Mouse (Mus musculus) liver, embryonic 11.5 days (tissue): ENCODE data around the gene Phb2. TPM values are rescaled to one million over a fixed set of nuclear protein-coding genes. Genes with fewer than 3 reads are reported as not detected.

Source experiments
- ATAC-seq: fragments of 200-750 bp; cut with Nextera tagmentation; replicated peaks from 2 replicates; pipeline ENCODE4 v1.8.0; 2017; ENCODE audit warnings: moderate number of reproducible peaks, mild to moderate bottlenecking, moderate TSS enrichment, moderate library complexity; ENCODE audit not compliant: low FRiP score
- DNase-seq: peaks from one replicate; pipeline ENCODE4 v3.0.0-alpha.2; 2017; ENCODE audit warnings: low spot score
- H3K27ac ChIP-seq: fragments of 300-500 bp; sonication (generic); 2 replicates; pipeline ENCODE4 v1.5.1; 2014; ENCODE audit warnings: mild to moderate bottlenecking, low read depth, low read length, control low read depth
- H3K27me3 ChIP-seq: fragments of 300-500 bp; sonication (generic); replicated peaks from 2 replicates; pipeline ENCODE4 v1.6.1; 2014; ENCODE audit warnings: low read length, mixed read lengths; ENCODE audit not compliant: control insufficient read depth, insufficient read depth
- H3K36me3 ChIP-seq: fragments of 300-500 bp; sonication (generic); 2 replicates; pipeline ENCODE4 v1.6.1; 2014; ENCODE audit warnings: mild to moderate bottlenecking, low read length, moderate library complexity, mixed read lengths; ENCODE audit not compliant: control insufficient read depth, insufficient read depth
- H3K4me1 ChIP-seq: fragments of 300-500 bp; sonication (generic); replicated peaks from 2 replicates; pipeline ENCODE4 v1.6.1; 2014; ENCODE audit warnings: low read length, mixed read lengths; ENCODE audit not compliant: control insufficient read depth, insufficient read depth
- H3K4me2 ChIP-seq: fragments of 300-500 bp; sonication (generic); 2 replicates; pipeline ENCODE4 v1.6.1; 2014; ENCODE audit warnings: mild to moderate bottlenecking, control low read depth, moderate library complexity
- H3K4me3 ChIP-seq: fragments of 300-500 bp; sonication (generic); 2 replicates; pipeline ENCODE4 v1.5.1; 2014; ENCODE audit warnings: low read depth, low read length, control low read depth
- H3K9ac ChIP-seq: fragments of 300-500 bp; sonication (generic); 2 replicates; pipeline ENCODE4 v1.6.1; 2014; ENCODE audit warnings: low read depth, low read length, control low read depth
- H3K9me3 ChIP-seq: fragments of 300-500 bp; sonication (generic); 2 replicates; pipeline ENCODE4 v1.6.1; 2016; ENCODE audit warnings: low read length, inconsistent platforms, mixed read lengths; ENCODE audit not compliant: control insufficient read depth
- whole genome bisulfite sequencing: fragments of 180-500 bp; shearing (Covaris S2); extraction: QIAGEN DNeasy Blood & Tissue Kit; methylation state at CpG from one replicate; pipeline ENCODE4 v1.1.7; 2014; 5-methylcytosine and 5-hydroxymethylcytosine counted together
- polyA plus RNA-seq: library from polyadenylated mRNA; unstranded; fragments of >200 nt; fragmentation: Nextera tagmentation; extraction: Ambion mirVana; gene quantifications from 2 replicates; pipeline ENCODE4 v1.2.1, GENCODE M21; 2014

The Phb2 gene
- polyA plus RNA-seq, 1 experiment from 2014 or later, result 640 TPM

DNA sequence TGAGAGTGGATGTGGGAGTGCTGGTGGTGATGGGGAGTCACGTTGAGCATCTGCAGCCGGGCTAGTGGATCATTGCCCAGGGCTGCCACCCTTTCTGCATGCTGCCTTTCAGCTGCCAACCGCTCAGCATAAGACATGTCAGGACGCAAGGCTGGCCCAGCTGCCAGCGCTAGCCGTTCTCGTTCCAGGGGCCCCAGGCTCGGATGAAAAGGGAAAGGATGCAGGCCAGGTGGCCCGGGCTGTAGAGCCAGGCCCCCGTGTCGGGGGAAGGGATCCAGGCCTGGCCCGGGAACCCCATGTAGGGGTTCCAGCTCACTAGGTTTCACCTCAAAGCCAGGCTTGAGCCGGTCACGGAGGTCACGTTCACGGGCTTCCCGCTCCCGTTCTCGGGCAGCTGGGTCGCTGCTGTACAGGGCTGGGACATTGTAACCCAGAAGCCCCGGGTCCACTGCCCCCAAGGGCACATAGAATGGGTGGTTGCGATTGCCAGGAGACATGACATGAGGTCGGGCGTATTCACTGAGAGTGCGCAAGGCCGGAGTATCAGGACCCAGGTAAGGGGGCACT, 32.7 kb downstream of the Phb2 start:
- ATAC-seq (no peak), DNase-seq (no peak)
- H3K27me3 ChIP-seq, result no peaks in the 10 kb centered on the region
- H3K9me3 ChIP-seq, result no peaks in the 10 kb centered on the region
- H3K36me3 ChIP-seq, result peaks cover 2% of the 10 kb centered on the region; the same call in 1 of the 2 replicates
- H3K9ac ChIP-seq, result peak overlapping the region; percentile 65; the same call in 1 of the 2 replicates
- H3K4me3 ChIP-seq, result peak overlapping the region; percentile 60
- WGBS, result 71% methylated on average over 26 of the region's 26 CpGs
- H3K4me1 ChIP-seq, result peaks cover 17% of the 10 kb centered on the region
- H3K4me2 ChIP-seq, result peak overlapping the region; percentile 86
- H3K27ac ChIP-seq, result peak overlapping the region; percentile 72

GRCm38 (mm10) chr6:124745490-124746295, 33.6 kb downstream of the Phb2 start:
- Histone ChIP-seq H3K36me3 (peaks cover 2% of the 10 kb centered on the region; the same call in 1 of the 2 replicates), H3K4me3 (peak overlapping the region; percentile 60), H3K4me1 (peaks cover 14% of the 10 kb centered on the region), H3K9ac (peak overlapping the region; percentile 76), H3K27me3 (no peaks in the 10 kb centered on the region), H3K9me3 (no peaks in the 10 kb centered on the region), H3K27ac (peak overlapping the region; percentile 72), H3K4me2 (peak overlapping the region; percentile 86)
- peak; percentile 80 for ATAC-seq
- peak; percentile 93 for DNase-seq
- WGBS, result under 1% methylated on average over 85 of the region's 85 CpGs

- peak overlapping the region; percentile 76 for H3K9ac ChIP-seq
- 24% methylated on average over 8 of the region's 8 CpGs for WGBS
- peaks cover 14% of the 10 kb centered on the region for H3K4me1 ChIP-seq
- DNase-seq (no peak), ATAC-seq (no peak)
- H3K9me3 ChIP-seq, result no peaks in the 10 kb centered on the region
- peak overlapping the region; percentile 60 for H3K4me3 ChIP-seq
- peak overlapping the region; percentile 86 for H3K4me2 ChIP-seq
- peaks cover 2% of the 10 kb centered on the region; the same call in 1 of the 2 replicates for H3K36me3 ChIP-seq
- H3K27ac ChIP-seq, result peak overlapping the region; percentile 69; the same call in 1 of the 2 replicates
- no peaks in the 10 kb centered on the region for H3K27me3 ChIP-seq
Measured at GRCm38 (mm10) chr6:124746296-124746605, 34.1 kb downstream of the Phb2 start.

DNA sequence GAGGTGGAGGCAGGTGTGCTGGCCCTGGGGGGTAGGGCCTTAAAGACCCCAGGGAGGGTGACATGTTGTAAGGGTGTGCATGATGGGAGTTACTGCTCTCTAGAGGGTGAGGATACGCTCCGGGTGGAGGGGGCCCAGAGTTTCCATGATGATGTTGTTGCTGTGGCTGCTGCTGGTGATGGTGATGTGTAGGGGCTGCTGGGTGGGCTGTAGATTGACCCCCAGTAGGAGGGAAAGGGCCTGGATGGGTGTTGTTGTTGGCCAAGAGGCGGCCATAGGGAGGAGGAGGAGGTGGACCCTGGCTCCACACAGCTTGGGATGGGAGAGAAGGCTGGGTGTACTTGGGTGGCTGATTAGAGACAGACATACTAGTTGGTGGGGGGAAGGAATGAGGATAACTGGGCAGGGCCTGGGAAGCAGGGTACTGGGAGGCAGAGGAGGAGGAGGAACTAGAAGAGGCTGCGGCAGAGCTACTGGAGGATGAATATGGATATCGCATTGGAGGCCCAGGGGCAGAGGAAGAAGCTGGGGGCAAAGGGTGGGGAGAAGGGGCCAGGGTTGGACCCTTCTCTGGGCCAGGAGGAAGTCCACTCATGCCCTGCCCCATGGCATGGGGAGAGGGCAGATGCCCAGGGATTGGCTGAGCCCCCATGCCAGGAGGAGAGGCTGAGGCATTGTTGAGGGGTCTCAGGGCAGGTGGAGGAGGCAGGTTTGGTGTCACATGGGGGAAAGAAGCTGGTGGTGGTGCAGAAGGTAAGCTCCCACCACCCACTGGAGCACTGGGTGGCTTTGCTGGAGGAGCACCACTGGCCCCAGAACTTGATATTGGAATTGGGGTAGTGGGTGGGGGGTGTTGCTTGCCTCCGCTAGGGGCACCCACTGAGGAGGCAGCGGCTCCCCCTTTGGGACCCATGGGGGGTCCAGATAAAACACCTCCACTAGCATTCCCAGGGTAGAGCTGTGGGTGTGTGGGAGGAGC, 34.8 kb downstream of the Phb2 start:
- DNase-seq (no peak), ATAC-seq (no peak)
- Histone ChIP-seq H3K36me3 (peaks cover 2% of the 10 kb centered on the region; the same call in 1 of the 2 replicates), H3K4me1 (peaks cover 11% of the 10 kb centered on the region), H3K9ac (peak overlapping the region; percentile 76), H3K4me3 (peak overlapping the region; percentile 60), H3K27me3 (no peaks in the 10 kb centered on the region), H3K27ac (no peak overlapping the region), H3K4me2 (peak overlapping the region; percentile 86), H3K9me3 (no peaks in the 10 kb centered on the region)
- WGBS, result 89% methylated on average over 7 of the region's 7 CpGs

DNA sequence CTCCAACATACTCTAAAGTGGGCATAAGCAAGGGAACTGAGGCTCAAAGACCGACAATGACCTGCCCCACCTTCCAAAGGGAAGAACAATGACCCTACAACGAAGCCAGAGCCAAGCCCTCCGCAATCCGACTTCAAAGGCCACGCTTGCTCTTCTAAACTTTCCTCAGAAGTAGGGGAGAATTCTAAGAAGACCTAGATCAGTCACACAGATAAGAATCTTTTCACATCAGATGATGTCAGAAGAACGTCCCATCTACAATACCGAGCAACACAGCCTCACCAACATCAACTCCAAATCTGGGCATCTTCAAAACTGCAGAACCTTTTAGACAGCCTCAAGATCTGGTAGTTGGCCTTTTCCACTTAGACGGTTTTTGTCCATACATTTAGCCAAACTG, 38.3 kb downstream of the Phb2 start:
- no peak overlapping the region for H3K9ac ChIP-seq
- peaks cover 2% of the 10 kb centered on the region; the same call in 1 of the 2 replicates for H3K36me3 ChIP-seq
- no peak overlapping the region for H3K4me3 ChIP-seq
- no peaks in the 10 kb centered on the region; the same call in 1 of the 2 replicates for H3K27me3 ChIP-seq
- H3K4me1 ChIP-seq, result peaks cover 15% of the 10 kb centered on the region; the same call in 1 of the 2 replicates
- H3K4me2 ChIP-seq, result no peak overlapping the region
- no peak overlapping the region for H3K27ac ChIP-seq
- no peak for ATAC-seq
- 79% methylated on average over 8 of the region's 8 CpGs for WGBS
- no peaks in the 10 kb centered on the region for H3K9me3 ChIP-seq
- DNase-seq, result no peak

GRCm38 (mm10) chr6:124753861-124754260, 41.7 kb downstream of the Phb2 start:
- Histone ChIP-seq H3K27ac (no peak overlapping the region), H3K9me3 (no peaks in the 10 kb centered on the region), H3K4me1 (peaks cover 33% of the 10 kb centered on the region), H3K36me3 (no peaks in the 10 kb centered on the region), H3K27me3 (peaks cover 10% of the 10 kb centered on the region), H3K4me2 (no peak overlapping the region), H3K9ac (no peak overlapping the region), H3K4me3 (no peak overlapping the region)
- WGBS, result 86% methylated on average over 2 of the region's 2 CpGs
- DNase-seq, result no peak
- ATAC-seq, result no peak

DNA sequence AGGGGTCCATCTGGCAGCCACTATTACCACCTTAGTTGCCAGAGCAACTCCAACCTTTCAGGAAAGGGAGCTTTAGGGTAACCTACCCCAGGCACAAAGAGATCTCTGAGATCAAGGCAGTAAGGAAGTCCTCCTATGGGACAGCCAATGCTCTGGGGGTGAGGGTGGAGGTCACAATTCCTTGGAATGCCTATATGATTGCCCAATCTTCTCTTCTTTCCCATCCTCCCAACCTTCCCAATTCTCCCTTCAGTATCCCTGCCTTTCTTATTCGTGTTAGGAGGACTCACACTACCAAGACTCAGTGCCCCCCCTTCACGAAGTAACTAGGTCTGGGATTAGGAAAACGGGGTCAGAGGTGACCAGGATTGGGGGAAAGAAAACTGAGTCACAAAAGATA, 43.2 kb downstream of the Phb2 start:
- ATAC-seq, result no peak
- Histone ChIP-seq H3K4me3 (peak overlapping the region; percentile 68), H3K27ac (no peak overlapping the region; the same call in 1 of the 2 replicates), H3K9me3 (no peaks in the 10 kb centered on the region), H3K27me3 (peaks cover 16% of the 10 kb centered on the region), H3K36me3 (no peaks in the 10 kb centered on the region), H3K9ac (peak overlapping the region; percentile 72), H3K4me1 (peaks cover 37% of the 10 kb centered on the region), H3K4me2 (peak overlapping the region; percentile 68)
- 12% methylated on average over 3 of the region's 3 CpGs for WGBS
- no peak for DNase-seq

- Histone ChIP-seq H3K4me3 (peak within 1 kb of the TSS; percentile 68), H3K4me2 (peak within 1 kb of the TSS; percentile 68), H3K27ac (peak within 1 kb of the TSS; percentile 73), H3K4me1 (peaks cover 37% of the 10 kb centered on the region), H3K9ac (peak within 1 kb of the TSS; percentile 72), H3K9me3 (no peaks in the 10 kb centered on the region), H3K36me3 (no peaks in the 10 kb centered on the region), H3K27me3 (peaks cover 18% of the 10 kb centered on the region)
- WGBS, result 1% methylated on average over 67 of the region's 100 CpGs
- ATAC-seq (peak; percentile 52), DNase-seq (peak; percentile 76)
Measured at GRCm38 (mm10) chr6:124755831-124756595, 43.9 kb downstream of the Phb2 start, which contains the start of the genes Gm45234 and Atn1. TSS of gene Gm45234 (minus strand) at chr6:124756021. TSS of gene Atn1 (minus strand) at chr6:124756524.
